Mouse (Mus musculus) right cerebral cortex, postnatal 25 days (tissue): ENCODE results near the gene Rora.

Source experiments
- DNase-seq: peaks from one replicate; pipeline ENCODE4 v3.0.0; 2022

The Rora gene

GRCm38 (mm10) chr9:69109618-69110300, 456.2 kb downstream of the Rora start:
- DNase-seq: no peak

- no peak for DNase-seq
These were observed 456.7 kb downstream of the Rora start for GRCm38 (mm10) chr9:69110301-69110674.

GRCm38 (mm10) chr9:69110706-69111105, 457.1 kb downstream of the Rora start:
- no peak for DNase-seq

GRCm38 (mm10) chr9:69111539-69111938, 458.0 kb downstream of the Rora start:
- no peak for DNase-seq

- DNase-seq: no peak
These were observed 460.9 kb downstream of the Rora start for GRCm38 (mm10) chr9:69114429-69114984.

- no peak for DNase-seq
These were observed 463.2 kb downstream of the Rora start for GRCm38 (mm10) chr9:69116740-69117139.

GRCm38 (mm10) chr9:69121117-69121740, 467.6 kb downstream of the Rora start:
- DNase-seq: no peak

GRCm38 (mm10) chr9:69125011-69125786, 471.6 kb downstream of the Rora start:
- DNase-seq: peak; percentile 48

- no peak for DNase-seq
These were observed 472.2 kb downstream of the Rora start for GRCm38 (mm10) chr9:69125787-69126161.

- no peak for DNase-seq
These were observed 473.0 kb downstream of the Rora start for GRCm38 (mm10) chr9:69126595-69126994.

- DNase-seq: no peak
These were observed 474.7 kb downstream of the Rora start for GRCm38 (mm10) chr9:69128335-69128734.

GRCm38 (mm10) chr9:69132995-69133394, 479.4 kb downstream of the Rora start:
- no peak for DNase-seq

- no peak for DNase-seq
These were observed 480.1 kb downstream of the Rora start for GRCm38 (mm10) chr9:69133696-69134095.

- no peak for DNase-seq
These were observed 481.0 kb downstream of the Rora start for GRCm38 (mm10) chr9:69134604-69135003.

- no peak for DNase-seq
These were observed 483.2 kb downstream of the Rora start for GRCm38 (mm10) chr9:69136821-69137220.

GRCm38 (mm10) chr9:69137398-69137797, 483.8 kb downstream of the Rora start:
- no peak for DNase-seq

- DNase-seq: no peak
These were observed 486.6 kb downstream of the Rora start for GRCm38 (mm10) chr9:69140144-69140543.

- DNase-seq: no peak
These were observed 488.3 kb downstream of the Rora start for GRCm38 (mm10) chr9:69141859-69142258.

- DNase-seq: no peak
These were observed 493.4 kb downstream of the Rora start for GRCm38 (mm10) chr9:69146937-69147336.

- peak; percentile 8 for DNase-seq
These were observed 496.6 kb downstream of the Rora start for GRCm38 (mm10) chr9:69150224-69150623.

- no peak for DNase-seq
These were observed 501.1 kb downstream of the Rora start for GRCm38 (mm10) chr9:69154684-69155083.

- no peak for DNase-seq
These were observed 502.4 kb downstream of the Rora start for GRCm38 (mm10) chr9:69155836-69156595.

GRCm38 (mm10) chr9:69160818-69161217, 507.2 kb downstream of the Rora start:
- no peak for DNase-seq
